Mouse (Mus musculus) liver, embryonic 16.5 days (tissue): ENCODE results near the gene Aspm. TPM values are rescaled to one million over a fixed set of nuclear protein-coding genes. Genes with fewer than 3 reads are reported as not detected.
"Not testable (repeated sequence)": the region's sequence is repeated elsewhere in the genome, so short reads cannot be mapped to it uniquely, and the experiment has no call there.

Source experiments
- ATAC-seq: fragments of 200-750 bp; cut with Nextera tagmentation; 2 replicates; pipeline ENCODE4 v1.8.0; 2017; ENCODE audit warnings: low read depth, mild to moderate bottlenecking, moderate number of reproducible peaks, moderate library complexity
- H3K27ac ChIP-seq: fragments of 300-500 bp; sonication (generic); 2 replicates; pipeline ENCODE4 v1.5.1; 2014; ENCODE audit warnings: mild to moderate bottlenecking, low read length
- H3K27me3 ChIP-seq: fragments of 300-500 bp; sonication (generic); 2 replicates; pipeline ENCODE4 v1.6.1; 2014; ENCODE audit warnings: low read depth, low read length, mixed read lengths; ENCODE audit not compliant: control insufficient read depth, insufficient read depth
- H3K36me3 ChIP-seq: fragments of 300-500 bp; sonication (generic); 2 replicates; pipeline ENCODE4 v1.6.1; 2014; ENCODE audit warnings: mild to moderate bottlenecking; ENCODE audit not compliant: control insufficient read depth, insufficient read depth
- H3K4me1 ChIP-seq: fragments of 300-500 bp; sonication (generic); 2 replicates; pipeline ENCODE4 v1.6.1; 2014; ENCODE audit warnings: low read depth, low read length, mixed read lengths; ENCODE audit not compliant: control insufficient read depth
- H3K4me2 ChIP-seq: fragments of 300-500 bp; sonication (generic); 2 replicates; pipeline ENCODE4 v1.6.1; 2014; ENCODE audit warnings: low read depth, low read length, mixed read lengths
- H3K4me3 ChIP-seq: fragments of 300-500 bp; sonication (generic); 2 replicates; pipeline ENCODE4 v1.5.1; 2014; ENCODE audit warnings: low read depth, mild to moderate bottlenecking, low read length
- H3K9ac ChIP-seq: fragments of 300-500 bp; sonication (generic); 2 replicates; pipeline ENCODE4 v1.6.1; 2014; ENCODE audit warnings: low read depth, low read length
- H3K9me3 ChIP-seq: fragments of 300-500 bp; sonication (generic); replicated peaks from 2 replicates; pipeline ENCODE4 v1.6.1; 2016; ENCODE audit warnings: low read length; ENCODE audit not compliant: control insufficient read depth
- WGBS: fragments of 180-500 bp; shearing (Covaris S2); extraction: QIAGEN DNeasy Blood & Tissue Kit; methylation state at CpG from one replicate; pipeline ENCODE4 v1.1.7; 2014; ENCODE audit not compliant: insufficient replicate concordance; 5-methylcytosine and 5-hydroxymethylcytosine counted together
- polyA plus RNA-seq: library from polyadenylated mRNA; unstranded; fragments of >200 nt; fragmentation: Nextera tagmentation; extraction: Ambion mirVana; gene quantifications from 2 replicates; pipeline ENCODE4 v1.2.1, GENCODE M21; 2015

Aspm gene
- polyA plus RNA-seq, 1 experiment from 2014 or later: 8.7 TPM

- Histone ChIP-seq H3K27me3 (no peaks in the 10 kb centered on the region), H3K9ac (peak overlapping the region; percentile 8; the same call in 1 of the 2 replicates)
- 31% methylated on average over 10 of the region's 10 CpGs for WGBS
Measured at GRCm38 (mm10) chr1:139423931-139424330, 30.6 kb upstream of the Aspm start.

GRCm38 (mm10) chr1:139425006-139425405 is 29.6 kb upstream of the Aspm start:
- ATAC-seq: no peak
- H3K4me2 ChIP-seq: peak overlapping the region; percentile 43
- peak overlapping the region; percentile 1 for H3K4me3 ChIP-seq
- H3K9me3 ChIP-seq: no peaks in the 10 kb centered on the region
- no peaks in the 10 kb centered on the region for H3K27me3 ChIP-seq
- H3K27ac ChIP-seq: no peak overlapping the region
- no peak overlapping the region for H3K9ac ChIP-seq
- peaks cover 3% of the 10 kb centered on the region for H3K36me3 ChIP-seq
- 62% methylated on average over 3 of the region's 3 CpGs for WGBS
- H3K4me1 ChIP-seq: peaks cover 20% of the 10 kb centered on the region

More at GRCm38 (mm10) chr1:139423931-139424330, 30.6 kb upstream of the Aspm start:
- Histone ChIP-seq H3K4me3 (peak overlapping the region; percentile 90), H3K4me1 (peaks cover 20% of the 10 kb centered on the region), H3K36me3 (no peaks in the 10 kb centered on the region; the same call in none of the 2 replicates), H3K4me2 (peak overlapping the region; percentile 84), H3K9me3 (no peaks in the 10 kb centered on the region), H3K27ac (no peak overlapping the region)
- no peak for ATAC-seq

- H3K4me2 ChIP-seq: no peak overlapping the region
- ATAC-seq: no peak
- H3K27ac ChIP-seq: no peak overlapping the region
- H3K9me3 ChIP-seq: no peaks in the 10 kb centered on the region
- H3K4me1 ChIP-seq: no peaks in the 10 kb centered on the region
- H3K4me3 ChIP-seq: no peak overlapping the region
- H3K27me3 ChIP-seq: no peaks in the 10 kb centered on the region
- H3K36me3 ChIP-seq: peaks cover 18% of the 10 kb centered on the region
- no peak overlapping the region for H3K9ac ChIP-seq
Measured at GRCm38 (mm10) chr1:139438373-139438772, 16.2 kb upstream of the Aspm start.

- 52% methylated on average over 9 of the region's 9 CpGs for WGBS
- H3K4me3 ChIP-seq: not testable (repeated sequence)
Measured at GRCm38 (mm10) chr1:139443103-139443502, 11.5 kb upstream of the Aspm start.

GRCm38 (mm10) chr1:139455226-139455869 is 776 bp downstream of the Aspm start:
- H3K4me2 ChIP-seq: peak overlapping the region; percentile 76
- ATAC-seq: peak; percentile 42
- peak overlapping the region; percentile 92 for H3K9ac ChIP-seq
- peaks cover 16% of the 10 kb centered on the region for H3K4me1 ChIP-seq
- H3K9me3 ChIP-seq: no peaks in the 10 kb centered on the region
- WGBS: under 1% methylated on average over 17 of the region's 17 CpGs
- peaks cover 22% of the 10 kb centered on the region for H3K36me3 ChIP-seq
- peak overlapping the region; percentile 94 for H3K4me3 ChIP-seq
- no peaks in the 10 kb centered on the region for H3K27me3 ChIP-seq
- peak overlapping the region; percentile 90 for H3K27ac ChIP-seq

More at GRCm38 (mm10) chr1:139443103-139443502, 11.5 kb upstream of the Aspm start:
- not testable (repeated sequence) for H3K9ac ChIP-seq, H3K4me2 ChIP-seq, H3K27ac ChIP-seq, H3K27me3 ChIP-seq, H3K9me3 ChIP-seq, H3K4me1 ChIP-seq, ATAC-seq
- peaks cover 15% of the 10 kb centered on the region for H3K36me3 ChIP-seq

- Histone ChIP-seq H3K9me3 (no peaks in the 10 kb centered on the region), H3K4me1 (peaks cover 12% of the 10 kb centered on the region), H3K36me3 (peaks cover 57% of the 10 kb centered on the region), H3K27ac (no peak overlapping the region), H3K4me2 (no peak overlapping the region), H3K27me3 (no peaks in the 10 kb centered on the region), H3K4me3 (no peak overlapping the region), H3K9ac (no peak overlapping the region)
- no peak for ATAC-seq
- WGBS: 58% methylated on average over 5 of the region's 5 CpGs
Measured at GRCm38 (mm10) chr1:139460807-139461206, 6.2 kb downstream of the Aspm start.

- peaks cover 66% of the 10 kb centered on the region for H3K36me3 ChIP-seq
Measured at GRCm38 (mm10) chr1:139465936-139466335, 11.4 kb downstream of the Aspm start.

GRCm38 (mm10) chr1:139478898-139479297 is 24.3 kb downstream of the Aspm start:
- no peak overlapping the region for H3K9ac ChIP-seq
- 94% methylated on average over 11 of the region's 11 CpGs for WGBS

More at GRCm38 (mm10) chr1:139465936-139466335, 11.4 kb downstream of the Aspm start:
- Histone ChIP-seq H3K4me2 (peak overlapping the region; percentile 20; the same call in 1 of the 2 replicates), H3K4me3 (no peak overlapping the region), H3K27me3 (no peaks in the 10 kb centered on the region), H3K9me3 (no peaks in the 10 kb centered on the region), H3K4me1 (no peaks in the 10 kb centered on the region; the same call in 1 of the 2 replicates), H3K9ac (no peak overlapping the region), H3K27ac (no peak overlapping the region)
- WGBS: 55% methylated on average over 11 of the region's 11 CpGs
- ATAC-seq: peak; percentile 83

GRCm38 (mm10) chr1:139480246-139480645 is 25.7 kb downstream of the Aspm start:
- peaks cover 61% of the 10 kb centered on the region for H3K36me3 ChIP-seq
- no peaks in the 10 kb centered on the region for H3K9me3 ChIP-seq
- ATAC-seq: no peak
- H3K4me2 ChIP-seq: no peak overlapping the region
- no peaks in the 10 kb centered on the region for H3K27me3 ChIP-seq
- H3K4me3 ChIP-seq: no peak overlapping the region
- no peak overlapping the region for H3K27ac ChIP-seq
- H3K9ac ChIP-seq: no peak overlapping the region
- H3K4me1 ChIP-seq: no peaks in the 10 kb centered on the region
- WGBS: 90% methylated on average over 8 of the region's 8 CpGs

More at GRCm38 (mm10) chr1:139478898-139479297, 24.3 kb downstream of the Aspm start:
- Histone ChIP-seq H3K4me2 (no peak overlapping the region), H3K4me1 (no peaks in the 10 kb centered on the region), H3K27me3 (no peaks in the 10 kb centered on the region), H3K36me3 (peaks cover 70% of the 10 kb centered on the region), H3K4me3 (no peak overlapping the region), H3K9me3 (no peaks in the 10 kb centered on the region), H3K27ac (no peak overlapping the region)
- no peak for ATAC-seq
